Mouse (Mus musculus) E14TG2a.4 (cell line): ENCODE data around the gene Carmil1.

Source experiments
- H3K27me3 ChIP-seq: 2 replicates; pipeline ENCODE4 v1.6.1; 2014; ENCODE audit warnings: low read length, control low read depth; ENCODE audit not compliant: insufficient read depth
- H3K36me3 ChIP-seq: 2 replicates; pipeline ENCODE4 v1.6.1; 2014; ENCODE audit warnings: low read length, control low read depth; ENCODE audit not compliant: insufficient read depth
- H3K4me1 ChIP-seq: replicated peaks from 2 replicates; pipeline ENCODE4 v1.6.1; 2014; ENCODE audit warnings: low read depth, low read length, control low read depth
- H3K4me3 ChIP-seq: replicated peaks from 2 replicates; pipeline ENCODE4 v1.5.1; 2014; ENCODE audit warnings: mild to moderate bottlenecking, low read length
- H3K9me3 ChIP-seq: 2 replicates; pipeline ENCODE4 v1.6.1; 2014; ENCODE audit warnings: low read length, control low read depth
- CTCF ChIP-seq: conservative IDR thresholded peaks from 2 replicates; pipeline ENCODE4 v1.5.1; 2014; ENCODE audit warnings: low read length
- NANOG ChIP-seq: IDR thresholded peaks from 2 replicates; pipeline ENCODE4 v1.6.1; 2014; ENCODE audit warnings: borderline replicate concordance, low read length, mixed read lengths
- POU5F1 ChIP-seq: IDR thresholded peaks from 2 replicates; pipeline ENCODE4 v1.6.1; 2014; ENCODE audit warnings: low read length, borderline replicate concordance

Carmil1 gene

GRCm38 (mm10) chr13:23985130-23985529 is 295.5 kb downstream of the Carmil1 start:
- Histone ChIP-seq H3K27me3 (peaks cover 11% of the 10 kb centered on the region; the same call in 1 of the 2 replicates), H3K36me3 (no peaks in the 10 kb centered on the region), H3K9me3 (no peaks in the 10 kb centered on the region), H3K4me3 (no peak overlapping the region), H3K4me1 (peaks cover 15% of the 10 kb centered on the region)
- no peak for TF ChIP-seq NANOG
- TF ChIP-seq POU5F1, result no peak
- TF ChIP-seq CTCF, result no peak

- Histone ChIP-seq H3K4me3 (no peak overlapping the region), H3K36me3 (no peaks in the 10 kb centered on the region), H3K4me1 (no peaks in the 10 kb centered on the region), H3K27me3 (no peaks in the 10 kb centered on the region), H3K9me3 (no peaks in the 10 kb centered on the region)
- TF ChIP-seq POU5F1 (no peak), CTCF (no peak), NANOG (no peak)
Measured at GRCm38 (mm10) chr13:23972271-23972670, 308.3 kb downstream of the Carmil1 start.

- TF ChIP-seq NANOG, result no peak
- no peak for TF ChIP-seq CTCF
- no peak for TF ChIP-seq POU5F1
- Histone ChIP-seq H3K9me3 (no peaks in the 10 kb centered on the region), H3K27me3 (no peaks in the 10 kb centered on the region), H3K4me1 (no peaks in the 10 kb centered on the region), H3K4me3 (no peak overlapping the region), H3K36me3 (no peaks in the 10 kb centered on the region)
Measured at GRCm38 (mm10) chr13:23971870-23972269, 308.7 kb downstream of the Carmil1 start.

GRCm38 (mm10) chr13:23964909-23965308 is 315.7 kb downstream of the Carmil1 start:
- H3K27me3 ChIP-seq, result no peaks in the 10 kb centered on the region; the same call in 1 of the 2 replicates
- H3K9me3 ChIP-seq, result no peaks in the 10 kb centered on the region
- no peak for TF ChIP-seq NANOG
- no peak for TF ChIP-seq CTCF
- TF ChIP-seq POU5F1, result no peak
- H3K36me3 ChIP-seq, result no peaks in the 10 kb centered on the region
- H3K4me1 ChIP-seq, result no peaks in the 10 kb centered on the region
- no peak overlapping the region for H3K4me3 ChIP-seq
